Mouse (Mus musculus): ENCODE data around the gene Nkain4. TPM values are rescaled to one million over a fixed set of nuclear protein-coding genes. Genes with fewer than 3 reads are reported as not detected.
A peak's percentile ranks its signal among the peaks of the same experiment; 100 is the strongest.

The Nkain4 gene
- total RNA-seq (2021): 10 to 100 TPM; 43.2 to 44.2 TPM
- long read RNA-seq, experiment 1, transcript Nkain4-202 (6 exons, 865 nt): minor isoform, 5 of 45 reads
- long read RNA-seq, experiment 1, transcript Nkain4-201 (7 exons, 950 nt): major isoform, 34 of 45 reads
- long read RNA-seq, experiment 1, partial matches to known transcripts: 1 of 45 reads
- long read RNA-seq, experiment 1, other reads (novel, unspliced or antisense): 5 of 45 reads
- long read RNA-seq, experiment 2, transcript Nkain4-202 (6 exons, 865 nt): minor isoform, 11 of 43 reads
- long read RNA-seq, experiment 2, transcript Nkain4-201 (7 exons, 950 nt): major isoform, 25 of 43 reads
- long read RNA-seq, experiment 2, partial matches to known transcripts: 2 of 43 reads
- long read RNA-seq, experiment 2, other reads (novel, unspliced or antisense): 5 of 43 reads

- peak; percentile 39 to 50 for DNase-seq (ENCODE audit: low spot score in 2 of 2)
These were observed at the start of gene Nkain4 for GRCm38 (mm10) chr2:180954061-180955047. Gene Nkain4, minus strand, starts transcription at chr2:180954699.

GRCm38 (mm10) chr2:180996905-180997304, 42.4 kb upstream of the Nkain4 start:
- no peak for DNase-seq (ENCODE audit: low spot score in 2 of 2)

- DNase-seq (ENCODE audit: low spot score in 2 of 2): peak; percentile 44 to 53
These were observed 41.9 kb upstream of the Nkain4 start for GRCm38 (mm10) chr2:180996436-180996835.

- DNase-seq (ENCODE audit: low spot score in 2 of 2): no peak
These were observed 41.0 kb upstream of the Nkain4 start for GRCm38 (mm10) chr2:180995457-180995856.

GRCm38 (mm10) chr2:180994360-180994759, 39.9 kb upstream of the Nkain4 start:
- no peak for DNase-seq (ENCODE audit: low spot score in 2 of 2)

- no peak for DNase-seq (ENCODE audit: low spot score in 2 of 2)
These were observed 35.8 kb upstream of the Nkain4 start for GRCm38 (mm10) chr2:180990347-180990746.

GRCm38 (mm10) chr2:180988948-180989347, 34.4 kb upstream of the Nkain4 start:
- no peak for DNase-seq (ENCODE audit: low spot score in 2 of 2)

GRCm38 (mm10) chr2:180988347-180988913, 33.9 kb upstream of the Nkain4 start:
- DNase-seq (ENCODE audit: low spot score in 2 of 2): no peak

- DNase-seq (ENCODE audit: low spot score in 2 of 2): no peak
These were observed 33.0 kb upstream of the Nkain4 start for GRCm38 (mm10) chr2:180987432-180988030.

- DNase-seq (ENCODE audit: low spot score in 2 of 2): no peak
These were observed 32.5 kb upstream of the Nkain4 start for GRCm38 (mm10) chr2:180987001-180987400.

- no peak for DNase-seq (ENCODE audit: low spot score in 2 of 2)
These were observed 31.9 kb upstream of the Nkain4 start, which contains the start of gene Col20a1 for GRCm38 (mm10) chr2:180986449-180986848. Gene Col20a1, plus strand, starts transcription at chr2:180986535.

- no peak for DNase-seq (ENCODE audit: low spot score in 2 of 2)
These were observed 31.1 kb upstream of the Nkain4 start for GRCm38 (mm10) chr2:180985635-180986034.

GRCm38 (mm10) chr2:180981133-180981532, 26.6 kb upstream of the Nkain4 start:
- no peak for DNase-seq (ENCODE audit: low spot score in 2 of 2)

GRCm38 (mm10) chr2:180967010-180967763, 12.7 kb upstream of the Nkain4 start, which contains the start of gene Arfgap1:
Gene Arfgap1, plus strand, starts transcription at chr2:180967225.
- DNase-seq (ENCODE audit: low spot score in 2 of 2): peak; percentile 95

GRCm38 (mm10) chr2:180966092-180966882, 11.8 kb upstream of the Nkain4 start:
- peak in 1 of 2 experiments; percentile 22 for DNase-seq (ENCODE audit: low spot score in 2 of 2)

GRCm38 (mm10) chr2:180963956-180964355, 9.5 kb upstream of the Nkain4 start:
- peak; percentile 78 to 83 for DNase-seq (ENCODE audit: low spot score in 2 of 2)

GRCm38 (mm10) chr2:180962616-180963308, 8.3 kb upstream of the Nkain4 start:
- no peak for DNase-seq (ENCODE audit: low spot score in 2 of 2)

- no peak for DNase-seq (ENCODE audit: low spot score in 2 of 2)
These were observed 5.7 kb upstream of the Nkain4 start for GRCm38 (mm10) chr2:180960187-180960586.

GRCm38 (mm10) chr2:180959605-180960004, 5.1 kb upstream of the Nkain4 start:
- no peak for DNase-seq (ENCODE audit: low spot score in 2 of 2)
